Mouse (Mus musculus): ENCODE data around the gene Arhgap10. TPM values are rescaled to one million over a fixed set of nuclear protein-coding genes. Genes with fewer than 3 reads are reported as not detected.

Gene Arhgap10
- total and polyA plus RNA-seq, 2 experiments from 2014 or later, result 2.3 to 5.4 TPM

- no peaks in the 10 kb centered on the region for H3K4me1 ChIP-seq (ENCODE audit: insufficient read depth, low read length)
- H3K36me3 ChIP-seq (ENCODE audit: insufficient read depth, low read length), result no peaks in the 10 kb centered on the region
- H3K4me2 ChIP-seq (ENCODE audit: low read depth, low read length, poor library complexity, severe bottlenecking), result no peak overlapping the region
- 84% methylated on average over 9 of the region's 9 CpGs for WGBS
- no peak for TF ChIP-seq CTCF (IDR thresholded peaks at IDR 0.05)
- H3K27me3 ChIP-seq (ENCODE audit: insufficient read depth, low read length), result no peaks in the 10 kb centered on the region
- no peak overlapping the region for H3K27ac ChIP-seq (ENCODE audit: low read depth, low read length)
- DNase-seq (ENCODE audit: low spot score), result no peak
- no peak for ATAC-seq (ENCODE audit: low FRiP score)
- H3K9ac ChIP-seq (replicated peaks; ENCODE audit: low read length, poor library complexity, severe bottlenecking), result no peak overlapping the region
- H3K4me3 ChIP-seq (ENCODE audit: low read depth, low read length), result no peak overlapping the region
- H3K9me3 ChIP-seq (ENCODE audit: low read length), result no peaks in the 10 kb centered on the region
Measured at GRCm38 (mm10) chr8:77410394-77410793, 107.4 kb downstream of the Arhgap10 start.

DNA sequence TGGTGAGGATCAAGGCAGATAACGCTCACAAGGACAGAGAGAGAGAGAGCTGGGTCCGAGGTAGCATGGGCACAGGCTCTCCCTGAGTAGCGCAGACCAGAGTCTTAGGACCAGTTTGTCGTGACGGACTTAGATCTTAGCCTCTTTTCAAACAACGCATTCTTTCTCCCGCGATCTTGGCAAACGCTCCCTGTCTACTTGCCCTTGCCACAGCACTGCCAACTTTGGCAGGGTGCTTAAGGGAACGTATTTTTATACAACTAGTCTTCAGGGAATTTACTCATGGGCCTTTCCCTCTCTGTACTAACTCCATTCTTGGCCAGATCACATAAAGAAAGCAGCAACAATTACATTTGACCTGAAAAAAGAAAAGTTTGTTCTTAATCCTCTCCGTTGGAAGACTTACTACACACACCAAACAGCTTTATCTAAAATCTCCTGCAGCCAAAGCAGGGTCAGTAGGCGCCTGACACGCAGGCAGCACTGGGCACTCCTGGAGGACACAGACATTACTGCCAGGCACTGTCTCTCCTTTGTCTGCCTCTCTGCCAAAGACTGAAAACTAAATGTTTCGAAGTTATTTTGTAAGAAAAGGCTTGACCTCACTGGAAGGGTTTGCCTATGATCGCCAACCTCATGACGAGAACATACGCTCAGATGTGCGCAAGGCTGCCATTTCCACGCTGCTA lies 109.1 kb downstream of the Arhgap10 start:
- Histone ChIP-seq H3K4me3 (ENCODE audit: low read depth, low read length) (no peak overlapping the region), H3K9ac (replicated peaks; ENCODE audit: low read length, poor library complexity, severe bottlenecking) (no peak overlapping the region), H3K4me1 (ENCODE audit: insufficient read depth, low read length) (no peaks in the 10 kb centered on the region), H3K9me3 (ENCODE audit: low read length) (no peaks in the 10 kb centered on the region), H3K4me2 (ENCODE audit: low read depth, low read length, poor library complexity, severe bottlenecking) (no peak overlapping the region), H3K36me3 (ENCODE audit: insufficient read depth, low read length) (no peaks in the 10 kb centered on the region), H3K27ac (ENCODE audit: low read depth, low read length) (no peak overlapping the region), H3K27me3 (ENCODE audit: insufficient read depth, low read length) (no peaks in the 10 kb centered on the region)
- 85% methylated on average over 19 of the region's 19 CpGs for WGBS
- ATAC-seq (ENCODE audit: low FRiP score), result no peak
- no peak for DNase-seq (ENCODE audit: low spot score)
- no peak for TF ChIP-seq CTCF (IDR thresholded peaks at IDR 0.05)

- Histone ChIP-seq H3K4me3 (ENCODE audit: low read depth, low read length) (no peak overlapping the region), H3K9ac (replicated peaks; ENCODE audit: low read length, poor library complexity, severe bottlenecking) (no peak overlapping the region), H3K27me3 (ENCODE audit: insufficient read depth, low read length) (no peaks in the 10 kb centered on the region), H3K4me2 (ENCODE audit: low read depth, low read length, poor library complexity, severe bottlenecking) (no peak overlapping the region), H3K4me1 (ENCODE audit: insufficient read depth, low read length) (no peaks in the 10 kb centered on the region), H3K27ac (ENCODE audit: low read depth, low read length) (no peak overlapping the region), H3K36me3 (ENCODE audit: insufficient read depth, low read length) (no peaks in the 10 kb centered on the region), H3K9me3 (ENCODE audit: low read length) (no peaks in the 10 kb centered on the region)
- DNase-seq (ENCODE audit: low spot score) (peak; percentile 14), ATAC-seq (ENCODE audit: low FRiP score) (no peak)
- peak; percentile 26; the same call in 1 of the 2 replicates for TF ChIP-seq CTCF (IDR thresholded peaks at IDR 0.05)
- WGBS, result 79% methylated on average over 13 of the region's 13 CpGs
Measured at GRCm38 (mm10) chr8:77406846-77407245, 110.9 kb downstream of the Arhgap10 start.

DNA sequence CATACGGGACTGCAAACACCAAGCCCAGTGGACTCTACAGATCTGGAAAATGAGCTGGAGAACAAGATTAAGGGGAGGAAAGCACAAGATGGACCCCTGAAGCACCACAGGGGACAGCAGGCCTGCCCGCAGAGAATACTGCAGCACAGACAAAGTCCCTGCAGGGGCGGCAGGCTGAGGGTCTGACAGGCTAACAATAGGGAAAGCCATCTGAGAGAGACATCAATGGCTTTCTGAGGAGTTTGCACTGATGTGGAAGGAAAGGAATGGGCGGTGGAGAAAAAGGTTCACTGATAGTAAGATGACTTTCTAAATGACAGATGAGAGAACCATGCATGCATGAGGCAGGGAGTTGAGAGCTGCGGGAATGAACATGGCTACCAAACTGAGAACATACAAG lies 111.3 kb downstream of the Arhgap10 start:
- 30% methylated on average over 5 of the region's 5 CpGs for WGBS
- no peaks in the 10 kb centered on the region for H3K36me3 ChIP-seq (ENCODE audit: insufficient read depth, low read length)
- H3K4me2 ChIP-seq (ENCODE audit: low read depth, low read length, poor library complexity, severe bottlenecking), result no peak overlapping the region
- no peak overlapping the region for H3K9ac ChIP-seq (replicated peaks; ENCODE audit: low read length, poor library complexity, severe bottlenecking)
- TF ChIP-seq CTCF (IDR thresholded peaks at IDR 0.05), result no peak
- ATAC-seq (ENCODE audit: low FRiP score) (no peak), DNase-seq (ENCODE audit: low spot score) (no peak)
- H3K4me3 ChIP-seq (ENCODE audit: low read depth, low read length), result no peak overlapping the region
- no peak overlapping the region for H3K27ac ChIP-seq (ENCODE audit: low read depth, low read length)
- no peaks in the 10 kb centered on the region for H3K9me3 ChIP-seq (ENCODE audit: low read length)
- H3K4me1 ChIP-seq (ENCODE audit: insufficient read depth, low read length), result no peaks in the 10 kb centered on the region
- H3K27me3 ChIP-seq (ENCODE audit: insufficient read depth, low read length), result no peaks in the 10 kb centered on the region

DNA sequence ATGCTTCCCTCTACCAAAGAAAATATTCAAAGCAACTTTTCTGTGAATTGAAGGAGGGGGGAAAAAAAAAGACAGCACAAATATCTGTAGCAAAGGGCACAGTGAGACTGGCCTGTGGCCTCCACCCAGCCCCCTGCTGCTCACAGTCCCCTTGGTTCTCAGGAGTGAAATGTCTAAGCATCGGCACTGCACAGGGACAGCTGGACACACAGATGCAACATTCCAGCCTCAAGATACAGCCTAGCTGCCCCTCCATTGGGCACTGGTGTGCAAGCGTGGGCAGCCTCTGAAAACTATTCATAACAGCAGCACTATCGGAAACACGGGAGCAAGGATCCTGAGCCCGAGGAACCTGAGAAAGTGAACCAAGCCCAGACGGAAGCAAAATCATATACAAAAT lies 113.7 kb downstream of the Arhgap10 start:
- no peaks in the 10 kb centered on the region for H3K9me3 ChIP-seq (ENCODE audit: low read length)
- WGBS, result 81% methylated on average over 6 of the region's 6 CpGs
- no peaks in the 10 kb centered on the region for H3K4me1 ChIP-seq (ENCODE audit: insufficient read depth, low read length)
- no peak overlapping the region for H3K4me3 ChIP-seq (ENCODE audit: low read depth, low read length)
- H3K4me2 ChIP-seq (ENCODE audit: low read depth, low read length, poor library complexity, severe bottlenecking), result no peak overlapping the region
- DNase-seq (ENCODE audit: low spot score), result no peak
- TF ChIP-seq CTCF (IDR thresholded peaks at IDR 0.05), result no peak
- no peaks in the 10 kb centered on the region for H3K27me3 ChIP-seq (ENCODE audit: insufficient read depth, low read length)
- no peak for ATAC-seq (ENCODE audit: low FRiP score)
- H3K27ac ChIP-seq (ENCODE audit: low read depth, low read length), result no peak overlapping the region
- H3K36me3 ChIP-seq (ENCODE audit: insufficient read depth, low read length), result no peaks in the 10 kb centered on the region
- no peak overlapping the region for H3K9ac ChIP-seq (replicated peaks; ENCODE audit: low read length, poor library complexity, severe bottlenecking)

- no peak for ATAC-seq (ENCODE audit: low FRiP score)
- no peak for DNase-seq (ENCODE audit: low spot score)
- Histone ChIP-seq H3K4me1 (ENCODE audit: insufficient read depth, low read length) (no peaks in the 10 kb centered on the region), H3K36me3 (ENCODE audit: insufficient read depth, low read length) (no peaks in the 10 kb centered on the region), H3K9me3 (ENCODE audit: low read length) (no peaks in the 10 kb centered on the region), H3K27ac (ENCODE audit: low read depth, low read length) (no peak overlapping the region), H3K27me3 (ENCODE audit: insufficient read depth, low read length) (no peaks in the 10 kb centered on the region), H3K9ac (replicated peaks; ENCODE audit: low read length, poor library complexity, severe bottlenecking) (no peak overlapping the region), H3K4me2 (ENCODE audit: low read depth, low read length, poor library complexity, severe bottlenecking) (no peak overlapping the region), H3K4me3 (ENCODE audit: low read depth, low read length) (no peak overlapping the region)
- 92% methylated on average over 3 of the region's 3 CpGs for WGBS
- no peak for TF ChIP-seq CTCF (IDR thresholded peaks at IDR 0.05)
Measured at GRCm38 (mm10) chr8:77401934-77402333, 115.8 kb downstream of the Arhgap10 start.
